Mouse (Mus musculus): ENCODE data around the gene Daam2. TPM values are rescaled to one million over a fixed set of nuclear protein-coding genes. Genes with fewer than 3 reads are reported as not detected.

The Daam2 gene
- polyA plus RNA-seq, 1 experiment from 2014 or later: 7.0 TPM

- Histone ChIP-seq H3K4me3 (replicated peaks; ENCODE audit: low read length) (no peak overlapping the region), H3K27me3 (ENCODE audit: control insufficient read depth, insufficient read depth, low read length) (no peaks in the 10 kb centered on the region), H3K9ac (ENCODE audit: low read length) (no peak overlapping the region), H3K4me1 (ENCODE audit: control insufficient read depth, insufficient read depth, low read length) (no peaks in the 10 kb centered on the region), H3K36me3 (ENCODE audit: control insufficient read depth, insufficient read depth, low read length) (no peaks in the 10 kb centered on the region), H3K9me3 (replicated peaks; ENCODE audit: control insufficient read depth, low read length) (no peaks in the 10 kb centered on the region), H3K4me2 (ENCODE audit: low read depth, low read length) (no peak overlapping the region), H3K27ac (ENCODE audit: low read length) (no peak overlapping the region)
- no peak for ATAC-seq (ENCODE audit: insufficient read depth, low FRiP score)
- WGBS: 82% methylated on average over 5 of the region's 5 CpGs
Measured at GRCm38 (mm10) chr17:49412974-49413373, 151.2 kb downstream of the Daam2 start.

Other genes with a start within 250 kb of the Daam2 start
- gene Mocs1, start 136.0 kb downstream of the Daam2 start, polyA plus RNA-seq (2015; fragmentation: Nextera tagmentation; extraction: Ambion mirVana): 7.3 and 8.2 TPM in 2 replicates
- gene Kif6, start 50.8 kb upstream of the Daam2 start, polyA plus RNA-seq (2015; fragmentation: Nextera tagmentation; extraction: Ambion mirVana): 1.2 and 1.5 TPM in 2 replicates